Mouse (Mus musculus): ENCODE results near the gene Tmc2. TPM values are rescaled to one million over a fixed set of nuclear protein-coding genes. Genes with fewer than 3 reads are reported as not detected.

Gene Tmc2
- total RNA-seq, 2 experiments from 2014 or later = not detected

- intact Hi-C loops (cut with DNase I) = no loop called here
- DNase-seq (ENCODE audit: low spot score in 2 of 2) = peak in 1 of 2 experiments; percentile 52
Measured at GRCm38 (mm10) chr2:130211581-130211980, 16.6 kb downstream of the Tmc2 start.

GRCm38 (mm10) chr2:130246912-130247311 is 51.9 kb downstream of the Tmc2 start:
- intact Hi-C loops (cut with DNase I) = loop anchor here (5.0 to 10.0 kb wide), 3 partner anchors 65 to 342 kb away; no protein-coding TSS in a partner anchor
- DNase-seq (ENCODE audit: low spot score in 2 of 2) = peak; percentile 42 to 55

GRCm38 (mm10) chr2:130248226-130248625 is 53.2 kb downstream of the Tmc2 start:
- DNase-seq (ENCODE audit: low spot score in 2 of 2) = no peak
- intact Hi-C loops (cut with DNase I) = loop anchor here (5.0 to 10.0 kb wide), 3 partner anchors 66 to 343 kb away; no protein-coding TSS in a partner anchor

GRCm38 (mm10) chr2:130256762-130257161 is 61.8 kb downstream of the Tmc2 start:
- DNase-seq (ENCODE audit: low spot score in 2 of 2) = no peak
- intact Hi-C loops (cut with DNase I) = no loop called here

- DNase-seq (ENCODE audit: low spot score in 2 of 2) = peak in 1 of 2 experiments; percentile 50
- intact Hi-C loops (cut with DNase I) = no loop called here
Measured at GRCm38 (mm10) chr2:130260822-130261221, 65.8 kb downstream of the Tmc2 start.

GRCm38 (mm10) chr2:130261914-130262313 is 66.9 kb downstream of the Tmc2 start:
- no peak for DNase-seq (ENCODE audit: low spot score in 2 of 2)
- intact Hi-C loops (cut with DNase I) = no loop called here

GRCm38 (mm10) chr2:130262398-130262797 is 67.4 kb downstream of the Tmc2 start:
- DNase-seq (ENCODE audit: low spot score in 2 of 2) = no peak
- intact Hi-C loops (cut with DNase I) = no loop called here

GRCm38 (mm10) chr2:130265520-130265919 is 70.5 kb downstream of the Tmc2 start:
- intact Hi-C loops (cut with DNase I) = no loop called here
- no peak for DNase-seq (ENCODE audit: low spot score in 2 of 2)

- intact Hi-C loops (cut with DNase I) = no loop called here
Measured at GRCm38 (mm10) chr2:130268074-130268473, 73.1 kb downstream of the Tmc2 start.

GRCm38 (mm10) chr2:130273732-130274131 is 78.7 kb downstream of the Tmc2 start:
- intact Hi-C loops (cut with DNase I) = loop anchor here (2.0 kb wide), 1 partner anchor 95 kb away; the partner anchor contains the start of gene Snrpb
- DNase-seq (ENCODE audit: low spot score in 2 of 2) = no peak

More at GRCm38 (mm10) chr2:130268074-130268473, 73.1 kb downstream of the Tmc2 start:
- DNase-seq (ENCODE audit: low spot score in 2 of 2) = no peak

- intact Hi-C loops (cut with DNase I) = loop anchor here (2.0 kb wide), 1 partner anchor 96 kb away; the partner anchor contains the start of gene Snrpb
- peak; percentile 100 for DNase-seq (ENCODE audit: low spot score in 2 of 2)
Measured at GRCm38 (mm10) chr2:130274149-130274861, 79.3 kb downstream of the Tmc2 start, which contains the start of gene Nop56. Nop56 (plus strand) TSS chr2:130274430.

- DNase-seq (ENCODE audit: low spot score in 2 of 2) = no peak
- intact Hi-C loops (cut with DNase I) = loop anchor here (2.0 kb wide), 1 partner anchor 96 kb away; the partner anchor contains the start of gene Snrpb
Measured at GRCm38 (mm10) chr2:130274862-130275261, 79.9 kb downstream of the Tmc2 start.

GRCm38 (mm10) chr2:130275649-130276048 is 80.7 kb downstream of the Tmc2 start:
- DNase-seq (ENCODE audit: low spot score in 2 of 2) = peak; percentile 64 to 86
- intact Hi-C loops (cut with DNase I) = loop anchor here (2.0 kb wide), 1 partner anchor 97 kb away; the partner anchor contains the start of gene Snrpb

GRCm38 (mm10) chr2:130279600-130280091 is 84.7 kb downstream of the Tmc2 start:
- DNase-seq (ENCODE audit: low spot score in 2 of 2) = no peak
- intact Hi-C loops (cut with DNase I) = no loop called here

- intact Hi-C loops (cut with DNase I) = no loop called here
- no peak for DNase-seq (ENCODE audit: low spot score in 2 of 2)
Measured at GRCm38 (mm10) chr2:130280224-130280623, 85.2 kb downstream of the Tmc2 start.

- intact Hi-C loops (cut with DNase I) = no loop called here
- DNase-seq (ENCODE audit: low spot score in 2 of 2) = no peak
Measured at GRCm38 (mm10) chr2:130280818-130281217, 85.8 kb downstream of the Tmc2 start.

GRCm38 (mm10) chr2:130283854-130284654 is 89.1 kb downstream of the Tmc2 start, which contains the start of gene Idh3b:
Idh3b (minus strand) TSS chr2:130284547.
- DNase-seq (ENCODE audit: low spot score in 2 of 2) = peak; percentile 82 to 93
- intact Hi-C loops (cut with DNase I) = no loop called here

GRCm38 (mm10) chr2:130289086-130289485 is 94.1 kb downstream of the Tmc2 start:
- intact Hi-C loops (cut with DNase I) = no loop called here
- no peak for DNase-seq (ENCODE audit: low spot score in 2 of 2)

GRCm38 (mm10) chr2:130291434-130291833 is 96.4 kb downstream of the Tmc2 start:
- intact Hi-C loops (cut with DNase I) = loop anchor here (1.0 to 10.0 kb wide), 3 partner anchors 71 to 233 kb away; no protein-coding TSS in a partner anchor

GRCm38 (mm10) chr2:130293009-130293408 is 98.0 kb downstream of the Tmc2 start:
- no peak for DNase-seq (ENCODE audit: low spot score in 2 of 2)
- intact Hi-C loops (cut with DNase I) = loop anchor here (10.0 kb wide), 1 partner anchor 232 kb away; no protein-coding TSS in a partner anchor

More at GRCm38 (mm10) chr2:130291434-130291833, 96.4 kb downstream of the Tmc2 start:
- DNase-seq (ENCODE audit: low spot score in 2 of 2) = peak; percentile 85 to 95
